In the genomic region with DNA sequence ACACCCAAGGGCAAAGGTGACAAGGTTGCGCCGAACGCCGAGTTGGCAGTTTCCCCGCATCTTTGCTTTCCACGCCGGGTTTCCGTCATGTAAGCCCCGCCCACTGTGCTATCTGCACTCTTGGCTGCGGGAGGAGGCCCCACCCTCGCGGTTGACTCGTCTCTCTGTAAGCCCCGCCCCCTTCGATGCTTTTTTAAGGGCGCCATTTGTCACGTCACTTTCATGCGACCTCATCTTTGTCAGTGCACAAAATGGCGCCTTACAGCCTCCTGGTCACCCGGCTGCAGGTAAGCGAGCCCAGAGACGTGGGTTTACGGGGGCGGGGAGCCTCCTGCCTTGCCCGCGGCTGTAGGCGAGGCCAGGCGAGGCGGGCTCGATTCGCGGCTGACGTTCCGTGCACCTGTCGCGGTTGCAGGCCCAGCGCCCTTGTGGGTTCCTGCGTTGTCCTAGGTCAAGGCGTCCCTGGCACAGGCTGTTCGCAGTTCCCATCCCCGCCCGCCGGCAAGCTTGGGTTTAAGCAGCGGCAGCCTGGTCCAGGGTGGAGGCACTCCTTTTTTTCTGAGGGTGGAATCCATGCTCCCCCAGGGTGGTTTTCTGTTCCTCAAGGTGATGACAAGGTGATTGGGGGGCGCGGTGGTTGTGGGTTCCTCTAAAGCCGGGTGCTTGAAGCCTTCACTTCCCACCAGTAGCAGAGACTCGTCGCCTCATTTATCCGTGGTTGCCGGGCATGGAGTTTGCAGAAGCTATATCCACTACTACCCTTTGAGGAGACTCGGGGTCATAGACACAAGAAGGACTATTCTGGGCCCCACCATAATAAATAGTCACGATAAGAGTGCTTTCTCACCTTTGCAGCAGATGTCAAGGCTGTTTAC, we compare ENCODE assay signal across 8 mouse cellular contexts. TPM values are rescaled to one million over a fixed set of nuclear protein-coding genes. Genes with fewer than 3 reads are reported as not detected.
DNase-seq lines count a peak whose midpoint lies in the region; ATAC-seq lines count a peak whose summit lies in the region.

Aco2 (plus strand) TSS at position 48 of the 875 bp plus-strand sequence.

- peak within 1 kb of the TSS; percentile 74 for H3K4me3 ChIP-seq in brown adipose tissue, adult 24 weeks (ENCODE audit: insufficient read depth, low read depth, low read length)
- H3K4me3 ChIP-seq in heart, embryonic 13.5 days: peak within 1 kb of the TSS; percentile 99
- peak within 1 kb of the TSS; percentile 94 for H3K4me3 ChIP-seq in liver, embryonic 13.5 days (replicated peaks)
- peak within 1 kb of the TSS; percentile 57 for H3K4me3 ChIP-seq in stomach, embryonic 16.5 days (replicated peaks; ENCODE audit: low read length)

- DNase-seq in CD4-positive, CD25-positive, alpha-beta regulatory T cell, adult 2 months (ENCODE audit: low read depth, low spot score): peak; percentile 99
- peak; percentile 84 for DNase-seq in fat pad, adult 2 months (ENCODE audit: extremely low read depth, low read depth, low spot score)
- DNase-seq in kidney, postnatal 14 days: peak; percentile 100
- DNase-seq in liver, embryonic 13.5 days: peak; percentile 98
- DNase-seq in neural tube, embryonic 10.5 days (ENCODE audit: extremely low spot score, low spot score): peak; percentile 99

- no peaks in the 10 kb centered on the region for H3K27me3 ChIP-seq in heart, embryonic 13.5 days (replicated peaks)
- H3K27me3 ChIP-seq in liver, embryonic 13.5 days: no peaks in the 10 kb centered on the region
- no peaks in the 10 kb centered on the region for H3K27me3 ChIP-seq in stomach, embryonic 16.5 days (ENCODE audit: control insufficient read depth, insufficient read depth, low read length)

- peak; percentile 88 for ATAC-seq in heart, embryonic 13.5 days (ENCODE audit: extremely low read depth, insufficient number of reproducible peaks, low FRiP score, low TSS enrichment)
- ATAC-seq in liver, embryonic 13.5 days (ENCODE audit: low read depth): peak; percentile 77
- peak; percentile 91 for ATAC-seq in stomach, embryonic 16.5 days (ENCODE audit: insufficient read depth, low FRiP score)

- no peaks in the 10 kb centered on the region for H3K9me3 ChIP-seq in heart, embryonic 13.5 days
- H3K9me3 ChIP-seq in liver, embryonic 13.5 days (replicated peaks): no peaks in the 10 kb centered on the region
- H3K9me3 ChIP-seq in stomach, embryonic 16.5 days (replicated peaks; ENCODE audit: control insufficient read depth, low read length): no peaks in the 10 kb centered on the region

- H3K9ac ChIP-seq in heart, embryonic 13.5 days: peak within 1 kb of the TSS; percentile 98
- peak within 1 kb of the TSS; percentile 88 for H3K9ac ChIP-seq in liver, embryonic 13.5 days
- H3K9ac ChIP-seq in stomach, embryonic 16.5 days (ENCODE audit: low read length): peak within 1 kb of the TSS; percentile 72

- H3K27ac ChIP-seq in brown adipose tissue, adult 24 weeks (replicated peaks; ENCODE audit: low read depth, low read length): peak within 1 kb of the TSS; percentile 99
- peak within 1 kb of the TSS; percentile 98 for H3K27ac ChIP-seq in heart, embryonic 13.5 days (replicated peaks)
- H3K27ac ChIP-seq in liver, embryonic 13.5 days: peak within 1 kb of the TSS; percentile 95
- H3K27ac ChIP-seq in stomach, embryonic 16.5 days (ENCODE audit: low read length): peak within 1 kb of the TSS; percentile 99

- WGBS in heart, embryonic 13.5 days: under 1% methylated on average over 53 of the region's 53 CpGs
- WGBS in liver, embryonic 13.5 days (ENCODE audit: insufficient replicate concordance): under 1% methylated on average over 53 of the region's 53 CpGs
- WGBS in stomach, embryonic 16.5 days: under 1% methylated on average over 53 of the region's 53 CpGs

- peaks cover 36% of the 10 kb centered on the region for H3K36me3 ChIP-seq in heart, embryonic 13.5 days
- peaks cover 34% of the 10 kb centered on the region for H3K36me3 ChIP-seq in liver, embryonic 13.5 days
- peaks cover 12% of the 10 kb centered on the region for H3K36me3 ChIP-seq in stomach, embryonic 16.5 days (ENCODE audit: control insufficient read depth, insufficient read depth, low read length)

- peak within 1 kb of the TSS; percentile 89 for H3K4me2 ChIP-seq in heart, embryonic 13.5 days
- H3K4me2 ChIP-seq in liver, embryonic 13.5 days: peak within 1 kb of the TSS; percentile 87
- peak within 1 kb of the TSS; percentile 90 for H3K4me2 ChIP-seq in stomach, embryonic 16.5 days (ENCODE audit: low read depth, low read length)

- H3K4me1 ChIP-seq in brown adipose tissue, adult 24 weeks (ENCODE audit: control insufficient read depth, insufficient read depth, insufficient read length, low read length): 0 out of 2 replicates have a peak, but pooled peaks cover 3% of the 10 kb centered on the region
- peaks cover 35% of the 10 kb centered on the region for H3K4me1 ChIP-seq in heart, embryonic 13.5 days
- peaks cover 60% of the 10 kb centered on the region for H3K4me1 ChIP-seq in liver, embryonic 13.5 days (replicated peaks)
- H3K4me1 ChIP-seq in stomach, embryonic 16.5 days (ENCODE audit: control insufficient read depth, insufficient read depth, low read length): peaks cover 6% of the 10 kb centered on the region; the same call in 1 of the 2 replicates

RNA-seq across cellular contexts. Expression of gene Aco2, which starts in this region (rescaled TPM):
- polyA plus RNA-seq in brown adipose tissue, adult 24 weeks (2012; ENCODE audit: insufficient read depth, insufficient read length, missing spikeins): 3,633 and 4,102 TPM in 2 replicates
- polyA plus RNA-seq in heart, embryonic 13.5 days (2015; fragmentation: Nextera tagmentation; extraction: Ambion mirVana): 486 and 514 TPM in 2 replicates
- polyA plus RNA-seq in liver, embryonic 13.5 days (2015; fragmentation: Nextera tagmentation; extraction: Ambion mirVana): 105 and 122 TPM in 2 replicates
- polyA plus RNA-seq in stomach, embryonic 16.5 days (2015; fragmentation: Nextera tagmentation; extraction: Ambion mirVana): 190 and 200 TPM in 2 replicates

Comparison
In these comparisons a context has a peak if more than half of its experiments do, and no peak if none do; other contexts are left out.
1. Peak in every context shown above with its lines: DNase-seq, ATAC-seq, H3K4me3 ChIP-seq and H3K27ac ChIP-seq.